Mouse (Mus musculus) left cerebral cortex, postnatal 25 days (tissue): ENCODE results near the gene Dennd6a. TPM values are rescaled to one million over a fixed set of nuclear protein-coding genes. Genes with fewer than 3 reads are reported as not detected.
"Not testable (repeated sequence)": the region's sequence is repeated elsewhere in the genome, so short reads cannot be mapped to it uniquely, and the experiment has no call there.

Experiments
- DNase-seq, 2 experiments: peaks; one replicate each; pipeline ENCODE4 v3.0.0; 2022; ENCODE audit warnings: low spot score in 2 of 2, mixed read lengths in 1 of 2
- intact Hi-C: fragments of 180-260 bp; cut with DNase I; formaldehyde crosslinking; loops from one replicate; pipeline ENCODE4 v1.15.1; 2025
- microRNA-seq, 2 experiments: library from miRNA; unstranded; fragments of <30 nt; microRNA quantifications; one replicate each; pipeline ENCODE4 v1.2.0; 2022
- total RNA-seq, 2 experiments: library from RNA; stranded (reverse); gene quantifications; 2 replicates each; pipeline ENCODE4 v1.2.3; 2021

Gene Dennd6a
- total RNA-seq, 2 experiments from 2014 or later = 26.0 to 26.1 TPM

DNA sequence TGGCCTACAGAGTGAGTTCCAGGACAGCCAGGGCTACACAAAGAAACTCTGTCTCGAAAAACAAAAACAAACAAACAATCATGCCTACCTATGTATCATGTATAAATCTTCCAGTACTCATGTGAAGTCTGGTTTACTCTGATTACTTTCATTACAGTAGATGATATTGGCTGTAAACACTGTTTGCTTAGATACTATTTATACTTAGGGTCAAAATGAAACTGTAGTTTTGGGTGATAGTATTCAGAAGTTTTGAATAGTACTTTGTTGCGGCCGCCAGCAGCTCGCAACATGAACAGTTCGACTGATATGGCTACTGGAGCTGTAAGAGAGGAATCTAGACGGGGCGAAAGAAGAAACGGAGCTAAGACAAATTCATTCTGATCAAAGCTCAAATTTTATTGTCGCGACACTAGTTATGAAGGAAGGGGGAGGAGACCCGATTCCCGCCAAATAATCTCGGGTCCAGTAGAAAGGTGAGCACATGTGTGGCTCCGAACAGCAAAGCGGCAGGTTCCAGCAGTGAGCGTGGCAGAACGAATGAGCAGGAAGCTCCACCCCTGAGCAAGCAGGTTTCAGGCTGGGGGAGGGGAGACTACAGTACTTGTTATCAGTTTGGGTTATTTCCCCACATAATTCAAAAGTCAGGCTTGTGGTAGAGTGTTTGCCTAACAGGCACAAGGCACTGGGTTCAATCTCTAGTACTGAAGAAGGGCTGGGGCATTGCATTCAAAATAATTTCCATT is 98.4 kb downstream of the Dennd6a start:
- intact Hi-C loops, DNase-seq: not testable (repeated sequence)

DNA sequence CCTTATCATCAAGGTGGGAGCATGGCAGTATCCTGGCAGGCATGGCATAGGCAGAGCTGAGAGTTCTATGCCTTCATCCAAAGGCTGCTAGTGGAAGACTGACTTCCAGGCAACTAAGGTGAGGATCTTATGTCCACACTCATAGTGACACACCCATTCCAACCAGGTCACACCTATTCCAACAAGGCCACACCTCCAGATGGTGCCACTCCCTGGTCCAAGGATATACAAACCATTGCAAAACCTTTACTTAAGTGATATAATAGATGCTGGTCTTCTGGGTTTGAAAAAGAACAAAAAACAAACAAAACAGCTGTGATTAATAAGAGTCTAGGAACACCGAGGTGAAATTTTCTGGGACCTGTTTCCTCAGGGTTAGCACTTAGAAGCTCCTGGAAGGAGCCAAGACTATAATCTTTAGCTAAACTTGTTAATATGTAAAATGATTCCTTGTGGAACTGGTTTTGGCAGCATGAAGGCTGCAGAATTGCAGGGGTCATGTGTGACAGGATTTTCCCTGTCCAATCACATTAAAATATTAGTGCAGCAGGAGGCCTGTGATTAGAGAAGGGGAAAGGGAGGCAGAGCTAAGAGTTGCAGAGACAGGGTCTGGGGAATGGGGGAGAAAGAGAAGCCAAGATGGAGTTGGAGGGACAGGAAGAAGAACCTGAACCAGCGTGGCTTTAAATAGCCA is 101.0 kb downstream of the Dennd6a start:
- intact Hi-C loops, DNase-seq: not testable (repeated sequence)

DNA sequence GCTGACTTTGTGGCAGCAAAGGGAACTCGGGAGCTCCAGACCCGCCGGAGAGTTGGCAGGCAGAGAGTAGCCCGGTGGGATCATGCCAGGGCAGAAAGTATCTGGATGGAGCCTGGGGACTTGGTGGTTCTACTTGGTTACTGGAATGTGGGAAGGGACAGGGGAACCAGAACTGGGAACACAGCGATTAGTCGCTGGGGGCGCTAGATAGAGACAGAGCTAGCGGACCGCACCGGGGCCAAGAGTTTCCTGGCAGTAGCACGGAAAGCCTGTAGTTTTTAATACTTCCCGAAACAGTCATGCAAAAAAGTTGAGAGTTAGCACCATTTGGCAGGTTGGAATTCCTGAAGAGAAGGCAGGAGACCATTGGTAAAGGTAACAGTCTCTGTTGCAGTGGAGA is 101.7 kb downstream of the Dennd6a start:
- DNase-seq = no peak
- intact Hi-C loops = no loop called here

DNA sequence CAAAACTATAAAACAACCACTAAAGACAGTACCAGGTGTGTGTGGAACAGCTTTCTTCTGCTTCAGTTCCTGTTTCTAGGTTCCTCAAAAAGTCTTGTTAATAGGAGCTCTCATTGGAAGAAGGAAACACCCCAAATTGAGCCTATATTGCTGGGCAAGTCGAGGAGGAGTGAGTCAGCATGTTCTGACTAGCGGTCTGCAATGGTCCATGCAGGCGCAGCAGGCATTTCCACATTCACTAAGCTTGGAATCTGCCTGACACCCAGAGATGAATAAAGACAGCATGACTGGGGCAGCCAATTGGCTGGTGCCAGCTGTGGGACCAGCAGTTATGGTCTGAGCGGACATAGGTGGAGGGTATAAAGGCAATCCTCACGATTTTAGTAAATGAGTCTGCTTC is 102.1 kb downstream of the Dennd6a start:
- DNase-seq = no peak
- intact Hi-C loops = no loop called here

Small RNA genes within 50 kb of the gene (microRNA-seq; reads per million reads assigned to microRNA genes)
- 0.99 to 2.0 reads per million in 2 experiments for gene Mir7672

Other genes starting within 250 kb of the Dennd6a start
- 100 to 1,000 TPM; 109 to 127 TPM for gene Slmap, start 38.9 kb upstream of the Dennd6a start, total RNA-seq
- 100 to 1,000 TPM; 113 to 117 TPM for gene Arf4, start 64.2 kb downstream of the Dennd6a start, total RNA-seq
- gene Pde12, start 96.0 kb downstream of the Dennd6a start, total RNA-seq = 1 to 10 TPM; 8.1 to 9.0 TPM
- gene Dnah12, start 119.4 kb downstream of the Dennd6a start, total RNA-seq = under 1 TPM; 0.07 to 0.14 TPM